Mouse (Mus musculus) gonadal fat pad, adult 2 months (tissue): ENCODE results near the gene Ntrk3. TPM values are rescaled to one million over a fixed set of nuclear protein-coding genes. Genes with fewer than 3 reads are reported as not detected.

ENCODE experiments used
- DNase-seq: peaks from one replicate; pipeline ENCODE4 v3.0.0-alpha.2; 2012; ENCODE audit warnings: low read depth
- polyA plus RNA-seq: library from polyadenylated mRNA; depleted of rRNA; stranded (reverse); fragments of >200 nt; gene quantifications from 2 replicates; pipeline ENCODE4 v1.2.3, GENCODE M21; 2012

Gene Ntrk3
- polyA plus RNA-seq, 1 experiment, result 12.8 TPM

GRCm38 (mm10) chr7:78579461-78580234 lies 158.2 kb downstream of the Ntrk3 start:
- no peak for DNase-seq

DNA sequence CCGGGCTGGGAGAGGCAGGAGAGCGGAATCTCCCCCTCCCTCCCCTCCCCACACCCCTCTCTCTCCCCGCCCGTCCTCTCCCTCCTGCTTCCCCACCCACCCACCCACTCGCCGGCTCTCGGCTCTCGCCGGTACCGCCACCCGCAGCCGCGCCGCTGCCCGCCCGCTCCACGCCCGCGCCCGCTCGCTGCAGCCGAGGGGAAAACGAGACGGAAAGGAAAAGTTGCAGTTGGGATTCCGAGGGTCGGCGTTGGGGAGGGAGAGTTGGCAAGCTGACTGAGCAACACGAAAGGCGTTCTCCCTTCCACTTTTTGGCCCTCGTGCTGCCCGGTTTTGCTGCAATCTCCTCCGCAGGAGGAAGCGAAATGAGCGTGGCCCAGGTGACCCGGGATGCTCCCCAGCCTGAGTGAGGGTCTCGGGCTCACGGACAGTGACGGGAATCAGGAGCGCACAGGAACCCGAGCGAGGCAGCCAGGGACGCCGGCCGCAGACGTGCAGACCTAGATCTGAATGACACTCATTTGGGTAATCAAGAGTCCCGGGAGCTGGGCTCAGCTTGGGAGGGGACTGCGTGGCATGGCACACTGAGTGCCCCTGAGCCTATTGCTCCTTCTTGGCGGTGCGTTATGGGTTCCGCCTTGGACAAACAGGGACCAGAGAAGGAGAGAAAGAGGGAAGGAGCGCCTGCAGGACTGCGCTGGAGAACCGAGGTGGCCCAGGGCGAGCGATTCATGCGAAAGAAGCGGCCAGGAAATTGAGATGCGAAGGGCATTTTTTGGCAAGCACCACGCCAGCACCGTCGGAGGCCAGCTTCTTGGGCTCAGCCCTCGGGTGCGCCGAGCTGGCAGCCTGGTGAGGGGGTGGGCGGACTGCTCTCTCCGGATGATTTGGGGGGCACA lies 159.1 kb downstream of the Ntrk3 start:
- no peak for DNase-seq

GRCm38 (mm10) chr7:78578111-78578460 lies 159.7 kb downstream of the Ntrk3 start:
- no peak for DNase-seq

DNA sequence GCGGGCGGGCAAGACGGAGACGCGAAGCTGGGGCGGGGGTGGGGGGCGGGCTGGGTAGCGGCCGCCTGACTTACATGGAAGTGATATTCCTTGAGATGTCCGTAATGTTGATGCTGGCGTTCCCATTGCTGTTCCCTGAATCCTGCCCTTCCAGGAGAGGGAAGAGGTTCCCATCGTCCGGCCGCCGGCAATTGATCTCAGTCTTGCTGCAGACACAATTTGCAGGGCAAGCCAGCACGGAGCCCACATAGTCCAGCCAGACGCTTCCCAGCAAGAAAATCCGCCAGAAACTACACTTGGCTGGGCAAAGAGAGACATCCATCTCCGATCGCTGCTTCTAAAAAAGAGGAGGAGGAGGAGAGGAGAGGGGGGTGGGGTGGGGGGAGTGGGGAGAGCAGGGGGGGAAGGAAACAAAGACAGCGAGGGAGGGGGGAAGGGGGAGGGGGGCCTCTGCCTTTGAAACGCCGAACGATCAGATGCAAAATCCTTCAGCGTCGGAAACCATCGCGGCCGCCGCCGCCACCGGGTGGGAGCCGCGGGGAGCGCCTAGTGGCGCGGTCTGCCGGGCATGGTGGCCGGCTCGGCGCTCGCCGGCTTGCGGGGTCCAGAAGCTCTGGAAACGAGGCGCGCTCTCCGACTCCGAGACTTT lies 160.2 kb downstream of the Ntrk3 start:
- DNase-seq, result no peak

GRCm38 (mm10) chr7:78576706-78577461 lies 160.9 kb downstream of the Ntrk3 start:
- no peak for DNase-seq

DNA sequence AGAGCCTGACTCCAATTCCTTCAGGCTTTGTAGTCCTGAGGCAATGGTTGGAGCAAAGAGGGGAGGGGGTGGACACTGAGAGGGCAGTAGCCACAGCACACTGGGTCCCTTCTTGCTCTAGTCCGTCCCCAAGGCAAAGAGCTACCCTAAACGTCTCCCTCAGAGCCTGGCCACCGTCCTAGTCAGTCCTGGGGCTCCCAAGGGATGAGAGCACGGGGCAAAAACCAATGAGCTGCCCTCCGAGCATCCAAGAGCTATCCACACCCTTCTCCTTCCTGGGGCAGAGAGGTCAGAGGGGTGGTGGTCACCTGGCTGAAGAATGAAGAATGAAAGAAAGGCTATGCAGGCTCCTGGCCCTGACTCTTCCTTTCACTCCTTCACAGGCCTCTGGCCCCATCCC lies 161.6 kb downstream of the Ntrk3 start:
- no peak for DNase-seq

GRCm38 (mm10) chr7:78575556-78575955 lies 162.3 kb downstream of the Ntrk3 start:
- DNase-seq, result no peak

DNA sequence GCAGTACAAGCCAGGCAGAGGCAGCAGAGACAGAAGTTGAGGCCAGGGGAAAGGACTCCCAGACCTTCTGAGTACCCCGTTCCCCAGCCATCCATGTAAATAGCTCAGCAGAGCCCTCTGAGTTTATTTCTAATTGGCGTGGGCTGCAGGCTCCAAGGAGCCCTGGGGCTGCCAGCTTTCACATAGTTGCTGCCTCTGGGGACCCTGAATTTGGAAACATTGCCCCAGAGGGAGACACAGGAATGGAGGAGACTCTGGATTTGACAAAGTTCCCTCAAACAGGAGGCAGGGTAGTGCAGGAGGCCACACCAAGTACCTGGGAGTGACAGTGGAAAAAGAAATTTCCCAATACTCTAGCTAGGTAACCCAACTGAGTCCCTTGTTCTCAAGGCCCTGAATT lies 166.6 kb downstream of the Ntrk3 start:
- no peak for DNase-seq

GRCm38 (mm10) chr7:78569255-78569618 lies 168.6 kb downstream of the Ntrk3 start:
- no peak for DNase-seq

GRCm38 (mm10) chr7:78568411-78569254 lies 169.2 kb downstream of the Ntrk3 start:
- DNase-seq, result no peak

- DNase-seq, result no peak
These were observed 171.2 kb downstream of the Ntrk3 start for GRCm38 (mm10) chr7:78566617-78567016.

GRCm38 (mm10) chr7:78565386-78565785 lies 172.4 kb downstream of the Ntrk3 start:
- no peak for DNase-seq

DNA sequence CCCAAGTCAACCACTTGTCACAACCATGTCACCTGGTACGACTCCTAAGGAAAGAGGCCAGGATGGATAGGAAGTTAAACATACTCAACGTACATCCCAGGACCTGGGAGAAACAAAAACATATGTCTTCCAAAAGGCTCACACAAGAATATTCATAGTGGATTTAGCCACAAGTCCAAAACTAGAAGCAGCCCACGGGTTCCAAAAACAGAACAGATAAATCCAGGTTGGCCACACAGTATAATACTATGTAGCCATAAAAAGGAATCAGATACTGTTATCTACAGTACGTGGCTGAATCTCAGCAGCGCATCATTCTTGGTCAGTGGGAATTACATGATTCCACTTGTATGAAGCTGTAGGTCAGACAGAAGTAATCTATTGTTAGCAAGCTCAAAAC lies 179.3 kb downstream of the Ntrk3 start:
- no peak for DNase-seq

DNA sequence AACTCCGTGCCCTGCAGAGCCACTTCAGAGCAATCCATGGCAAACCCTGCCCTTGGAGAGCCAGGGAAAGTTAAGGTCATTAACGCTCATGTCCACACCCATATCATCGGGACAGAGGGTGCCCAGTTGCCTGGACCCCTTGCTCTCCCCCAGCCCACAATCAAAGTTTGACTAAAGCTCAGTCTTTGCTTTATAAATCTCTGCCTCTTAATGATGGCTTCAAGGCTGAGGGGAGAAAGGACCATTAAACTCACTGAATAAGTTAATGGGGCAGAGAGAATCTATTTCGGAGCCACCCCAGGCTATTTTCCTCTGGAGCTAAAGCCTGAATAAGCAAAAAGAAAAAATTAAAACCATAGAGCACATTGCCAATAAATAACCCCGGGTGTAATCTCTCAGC lies 182.3 kb downstream of the Ntrk3 start:
- DNase-seq, result no peak

GRCm38 (mm10) chr7:78549461-78549860 lies 188.4 kb downstream of the Ntrk3 start:
- no peak for DNase-seq

GRCm38 (mm10) chr7:78548721-78549120 lies 189.1 kb downstream of the Ntrk3 start:
- no peak for DNase-seq

GRCm38 (mm10) chr7:78546551-78546950 lies 191.3 kb downstream of the Ntrk3 start:
- DNase-seq, result no peak

DNA sequence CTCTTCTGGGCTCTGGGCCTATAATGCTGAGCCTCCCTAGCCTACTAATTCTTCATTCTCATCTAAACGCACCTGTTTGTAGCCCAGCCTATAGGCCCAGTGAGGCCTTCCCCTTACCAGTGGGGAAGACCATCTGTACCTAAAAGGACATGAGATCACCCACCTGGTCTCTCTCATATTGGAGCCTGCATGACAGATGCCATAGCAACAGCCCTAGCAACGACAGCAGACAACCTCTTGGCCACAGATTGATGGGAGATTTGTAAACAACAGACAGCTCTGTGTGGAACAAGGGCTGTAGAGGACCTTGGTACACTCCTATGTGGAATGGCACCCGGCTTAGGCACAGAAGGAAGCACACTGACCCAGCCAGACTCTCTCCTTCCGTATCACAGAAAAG lies 195.3 kb downstream of the Ntrk3 start:
- DNase-seq, result no peak

DNA sequence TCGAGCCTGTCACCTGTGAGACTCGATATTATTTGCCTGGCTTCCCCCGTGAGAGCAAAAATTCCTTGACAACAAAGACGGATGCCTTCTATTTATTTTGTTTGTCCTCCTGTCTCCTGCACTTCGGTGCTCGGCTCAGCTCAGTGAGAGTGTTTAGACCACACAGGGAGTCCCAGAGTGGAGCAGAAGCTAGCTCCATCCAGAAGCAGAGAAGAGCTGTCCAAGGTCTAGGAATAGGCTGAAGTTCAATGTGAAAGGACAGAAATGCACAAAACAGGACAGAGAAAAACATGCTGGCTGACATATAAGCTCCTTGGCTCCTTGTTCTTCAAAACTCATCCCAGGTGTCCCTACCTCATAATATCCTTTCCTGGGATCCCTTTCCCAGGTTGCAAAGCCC lies 207.5 kb downstream of the Ntrk3 start:
- DNase-seq, result no peak

DNA sequence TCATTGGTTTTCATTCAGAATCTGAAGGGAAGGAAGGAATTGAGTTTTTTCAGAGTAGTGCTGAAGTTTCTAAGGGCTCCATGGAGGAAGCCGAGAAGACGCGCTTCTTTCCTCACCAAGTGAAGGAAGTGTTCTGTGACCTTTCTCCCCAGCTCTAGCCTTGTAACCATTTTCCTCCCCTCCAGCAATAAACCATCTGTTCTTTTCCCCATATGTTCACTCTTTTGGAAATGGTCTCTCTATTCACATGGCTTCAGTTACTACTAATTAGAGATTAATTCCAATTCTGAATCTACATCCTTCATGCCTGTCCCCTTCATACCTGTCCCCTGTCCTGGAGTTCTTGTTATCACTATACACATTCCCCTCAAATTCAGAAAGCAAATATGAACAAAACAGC lies 209.8 kb downstream of the Ntrk3 start:
- DNase-seq, result no peak

DNA sequence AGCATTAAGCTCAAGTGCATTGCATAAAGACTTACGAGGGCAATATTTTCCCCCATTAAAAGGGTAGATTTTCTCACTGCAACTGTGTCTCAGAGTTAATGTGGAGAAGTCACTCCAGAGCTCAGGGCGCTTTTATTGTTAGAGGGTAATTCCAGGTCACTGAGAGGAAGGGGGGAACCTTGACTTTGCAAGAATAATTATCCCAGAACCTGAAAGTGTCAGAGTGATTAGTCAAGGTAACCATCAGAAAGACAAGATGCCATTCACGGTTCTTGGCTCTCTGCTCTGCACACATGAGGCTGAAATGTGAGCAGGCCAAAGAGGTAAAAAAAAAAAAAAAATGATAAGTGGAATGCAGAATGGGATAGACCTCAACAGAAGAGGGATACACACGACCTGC lies 210.2 kb downstream of the Ntrk3 start:
- no peak for DNase-seq
